Mouse (Mus musculus): ENCODE results near the gene Gm17720. TPM values are rescaled to one million over a fixed set of nuclear protein-coding genes. Genes with fewer than 3 reads are reported as not detected.
"Not testable (repeated sequence)": the region's sequence is repeated elsewhere in the genome, so short reads cannot be mapped to it uniquely, and the experiment has no call there.

Gm17720 gene
- polyA plus RNA-seq, 1 experiment, result not detected

GRCm38 (mm10) chr8:110039659-110040058, 62.9 kb downstream of the Gm17720 start, which contains the start of gene Chst4:
Gene Chst4 (minus strand): TSS chr8:110039740.
- no peak for DNase-seq (ENCODE audit: low spot score)

GRCm38 (mm10) chr8:110039216-110039615, 63.3 kb downstream of the Gm17720 start:
- no peak for DNase-seq (ENCODE audit: low spot score)

GRCm38 (mm10) chr8:110036156-110036555, 66.4 kb downstream of the Gm17720 start:
- DNase-seq (ENCODE audit: low spot score), result no peak

- DNase-seq (ENCODE audit: low spot score), result no peak
Measured at GRCm38 (mm10) chr8:110034331-110034730, 68.2 kb downstream of the Gm17720 start.

- DNase-seq (ENCODE audit: low spot score), result not testable (repeated sequence)
Measured at GRCm38 (mm10) chr8:110033771-110034170, 68.8 kb downstream of the Gm17720 start.

Other genes starting within 250 kb of the Gm17720 start
- gene Phlpp2, start 234.2 kb downstream of the Gm17720 start, polyA plus RNA-seq (2012; rRNA removed), result 5.7 and 6.4 TPM in 2 replicates
- 10.2 and 10.6 TPM in 2 replicates for gene Marveld3, start 140.6 kb downstream of the Gm17720 start, polyA plus RNA-seq (2012; rRNA removed)
- gene Tat, start 112.3 kb downstream of the Gm17720 start, polyA plus RNA-seq (2012; rRNA removed), result 0.13 and 0.40 TPM in 2 replicates
- 0.86 and 2.1 TPM in 2 replicates for gene Chst4, start 63.0 kb downstream of the Gm17720 start, polyA plus RNA-seq (2012; rRNA removed)
- gene Zfp612, start 23.0 kb downstream of the Gm17720 start, polyA plus RNA-seq (2012; rRNA removed), result 6.7 and 8.3 TPM in 2 replicates
- not detected in 2 replicates for gene Gm21964, start 1.5 kb downstream of the Gm17720 start, polyA plus RNA-seq (2012; rRNA removed)
- 0.07 and 0.11 TPM in 2 replicates for gene Calb2, start 65.5 kb upstream of the Gm17720 start, polyA plus RNA-seq (2012; rRNA removed)
- gene Cmtr2, start 112.9 kb upstream of the Gm17720 start, polyA plus RNA-seq (2012; rRNA removed), result 5.2 and 5.5 TPM in 2 replicates
- 0.01 and 0.07 TPM in 2 replicates for gene Hydin, start 164.2 kb upstream of the Gm17720 start, polyA plus RNA-seq (2012; rRNA removed)